Mouse (Mus musculus) granulocyte monocyte progenitor cell, adult 5-6 weeks (primary cell): ENCODE results near the gene Clec16a. TPM values are rescaled to one million over a fixed set of nuclear protein-coding genes. Genes with fewer than 3 reads are reported as not detected.

ENCODE experiments used
- ATAC-seq: replicated peaks from 2 replicates; pipeline ENCODE4 v1.8.0; 2016; ENCODE audit warnings: mild to moderate bottlenecking, moderate TSS enrichment, inconsistent platforms; ENCODE audit not compliant: poor library complexity, severe bottlenecking
- total RNA-seq, 2 experiments: library from RNA; stranded (forward) in 1 of 2; stranded (reverse) in 1 of 2; fragments of 200-712, 200-1000 nt in 1 of 2; fragments of >200 nt in 1 of 2; fragmentation: Nextera tagmentation in 1 of 2; gene quantifications; 2 replicates each; pipeline ENCODE4 v1.2.3; 2014 to 2017

The Clec16a gene
- total RNA-seq, 2 experiments from 2014 or later: 14.3 to 19.6 TPM

DNA sequence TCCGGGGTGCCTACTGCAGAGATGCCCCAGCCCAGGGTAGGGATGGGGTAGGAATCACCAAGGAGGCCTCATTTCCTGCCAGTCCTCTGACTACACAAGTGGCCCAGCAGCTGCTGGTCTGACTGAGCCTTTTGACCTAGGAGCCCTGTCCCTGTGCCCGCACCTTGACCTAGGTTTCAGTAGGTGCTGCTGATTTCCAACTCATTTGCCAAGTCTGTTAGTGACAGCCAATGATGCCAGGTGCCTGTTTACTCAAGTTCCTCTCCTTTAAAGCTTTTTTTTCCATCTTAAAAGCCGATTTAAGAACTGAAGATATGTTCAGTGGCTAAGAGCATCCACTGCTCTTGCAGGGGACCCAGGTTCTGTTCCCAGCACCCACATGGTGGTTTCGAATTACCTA, 11.4 kb upstream of the Clec16a start:
- ATAC-seq: no peak

DNA sequence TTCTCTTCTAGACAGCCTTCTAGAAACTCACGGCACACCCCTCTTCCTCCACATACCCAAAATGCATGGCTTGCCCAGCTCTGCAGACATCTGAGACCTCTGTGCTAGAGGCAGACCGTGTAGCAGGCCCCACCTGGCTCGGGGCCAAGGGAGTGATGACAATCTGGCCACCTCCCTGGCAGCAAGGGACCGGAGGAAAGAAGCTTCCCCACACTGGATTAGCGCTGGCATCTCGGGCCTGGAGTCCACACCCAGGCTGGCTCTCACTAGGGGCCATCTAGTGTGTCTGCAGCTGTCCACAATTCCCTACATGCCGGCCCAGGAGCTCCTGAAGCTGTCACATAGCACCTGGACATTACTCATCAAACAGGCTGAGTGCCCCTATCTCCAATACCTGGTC, 10.6 kb upstream of the Clec16a start:
- no peak for ATAC-seq

- ATAC-seq: no peak
Observed at GRCm38 (mm10) chr16:10536323-10536722, 8.8 kb upstream of the Clec16a start.

DNA sequence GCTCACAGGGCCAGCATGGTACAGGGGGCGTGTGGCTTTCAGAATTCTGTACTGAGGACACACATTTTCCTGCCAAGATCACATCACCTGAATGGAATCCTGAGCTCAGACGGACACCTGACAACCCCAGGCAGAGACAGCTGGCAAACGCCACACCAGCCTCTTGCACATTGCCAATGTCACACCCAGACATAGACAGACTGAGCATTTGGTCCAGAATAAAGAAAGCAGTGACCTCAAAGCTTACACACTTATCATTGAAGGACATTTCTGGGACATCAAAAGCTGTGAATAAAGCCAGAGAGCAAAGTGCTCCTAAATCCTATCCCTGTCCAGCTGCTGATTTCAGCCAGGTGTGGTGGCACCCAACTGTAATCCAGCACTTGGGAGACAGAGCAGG, 8.2 kb upstream of the Clec16a start:
- ATAC-seq: no peak

DNA sequence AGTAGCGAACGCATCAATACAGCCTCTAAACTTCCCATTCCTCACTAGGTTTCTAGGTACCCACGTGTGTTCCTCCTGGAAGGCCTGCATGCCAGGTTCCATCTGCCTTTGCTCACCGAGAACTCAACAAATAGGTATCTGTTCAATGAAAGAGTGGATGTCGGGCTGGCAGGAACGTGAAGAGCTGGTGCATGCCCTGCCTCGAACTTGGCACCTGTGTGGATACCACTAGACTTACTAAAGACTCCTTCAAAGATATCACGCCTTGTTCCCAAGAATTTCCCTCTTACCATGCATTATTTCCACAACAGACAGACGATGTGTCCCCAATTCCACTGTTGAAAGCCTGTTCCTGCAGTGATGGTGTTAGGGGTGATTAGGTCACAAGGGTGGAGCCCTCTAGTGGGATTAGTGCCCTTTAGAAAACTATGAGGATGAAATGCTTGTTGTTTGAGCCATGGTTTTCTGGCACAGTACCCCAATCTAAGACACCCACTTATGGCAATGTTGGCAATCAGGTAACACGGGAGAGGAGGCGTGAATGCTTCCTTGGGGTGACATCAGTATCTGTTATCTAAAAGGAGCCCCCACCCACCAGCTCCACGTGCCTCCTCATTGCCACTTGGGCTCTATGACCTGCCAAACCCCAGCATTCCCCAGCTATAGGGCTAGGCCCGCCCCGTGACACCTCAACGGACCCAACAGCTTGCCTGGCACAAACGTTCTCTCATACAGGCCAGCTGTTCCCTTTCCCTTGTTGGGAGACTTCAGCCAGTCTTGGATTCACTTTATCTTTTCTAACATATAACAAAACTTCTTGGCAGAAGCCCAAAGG, 4.2 kb upstream of the Clec16a start:
- no peak for ATAC-seq

DNA sequence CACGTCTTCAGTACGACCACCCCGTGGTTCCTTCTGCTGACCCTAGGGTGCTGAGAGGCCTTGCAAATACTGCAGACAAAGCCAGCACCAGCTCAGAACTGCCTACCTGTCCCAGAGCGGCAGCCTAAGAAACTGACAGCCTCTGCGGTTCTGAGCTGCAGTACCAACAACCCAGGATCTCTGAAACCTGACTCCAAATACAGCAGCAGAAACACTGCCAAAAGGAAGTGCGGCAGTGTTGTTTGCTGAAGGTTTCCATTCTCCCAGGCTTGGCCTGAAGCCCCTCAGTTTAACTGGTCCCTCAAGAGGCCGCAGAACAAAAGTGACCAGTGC, 3.6 kb upstream of the Clec16a start:
- ATAC-seq: no peak

DNA sequence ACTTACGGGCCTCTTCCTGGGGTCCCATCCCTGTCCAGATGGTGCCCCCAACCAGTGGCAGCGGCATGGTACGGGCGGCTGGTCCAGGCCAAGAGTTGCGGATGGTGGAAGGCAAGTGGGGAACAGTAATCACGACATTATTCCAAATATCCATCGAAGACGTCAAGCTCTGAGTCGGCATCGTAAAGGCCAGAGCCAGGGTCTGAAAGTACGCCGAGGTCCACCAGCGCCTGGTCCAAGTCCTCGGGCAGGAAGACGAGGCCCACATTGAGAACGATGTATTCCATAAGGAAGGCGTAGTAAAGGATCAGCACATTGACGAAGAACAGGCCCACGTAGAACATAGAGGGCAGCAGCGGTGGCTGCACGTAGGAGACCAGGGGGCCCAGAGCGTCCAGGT, 2.9 kb upstream of the Clec16a start:
- no peak for ATAC-seq

- peak; percentile 81 for ATAC-seq
Observed at GRCm38 (mm10) chr16:10542698-10543365, 2.3 kb upstream of the Clec16a start, which contains the start of gene Dexi. Dexi (minus strand) TSS chr16:10543054.

DNA sequence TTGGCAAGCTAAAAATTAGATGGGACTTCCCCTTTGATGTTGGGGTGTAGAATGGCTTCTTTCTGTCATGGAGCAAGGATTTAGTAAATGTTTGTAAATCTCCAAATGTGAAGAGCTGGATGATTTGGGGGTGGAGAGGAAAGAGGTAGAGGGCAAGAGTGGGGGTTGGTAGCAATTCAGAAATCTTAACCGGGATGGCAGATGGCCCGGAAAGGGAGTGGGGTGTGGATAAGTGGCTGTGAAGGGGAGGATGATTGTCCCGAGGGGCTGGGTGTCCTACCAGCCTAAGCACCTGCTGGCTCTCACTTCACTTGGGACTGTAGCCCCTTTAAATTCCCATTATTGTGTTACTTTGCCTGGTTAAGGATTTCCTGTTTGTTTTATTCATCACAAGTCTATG, 1.7 kb downstream of the Clec16a start:
- no peak for ATAC-seq

GRCm38 (mm10) chr16:10548938-10549337, 3.8 kb downstream of the Clec16a start:
- ATAC-seq: no peak

GRCm38 (mm10) chr16:10549600-10549999, 4.5 kb downstream of the Clec16a start:
- no peak for ATAC-seq

GRCm38 (mm10) chr16:10551592-10551991, 6.5 kb downstream of the Clec16a start:
- ATAC-seq: no peak

- ATAC-seq: peak; percentile 28; the same call in 1 of the 2 replicates
Observed at GRCm38 (mm10) chr16:10553858-10554257, 8.7 kb downstream of the Clec16a start.

DNA sequence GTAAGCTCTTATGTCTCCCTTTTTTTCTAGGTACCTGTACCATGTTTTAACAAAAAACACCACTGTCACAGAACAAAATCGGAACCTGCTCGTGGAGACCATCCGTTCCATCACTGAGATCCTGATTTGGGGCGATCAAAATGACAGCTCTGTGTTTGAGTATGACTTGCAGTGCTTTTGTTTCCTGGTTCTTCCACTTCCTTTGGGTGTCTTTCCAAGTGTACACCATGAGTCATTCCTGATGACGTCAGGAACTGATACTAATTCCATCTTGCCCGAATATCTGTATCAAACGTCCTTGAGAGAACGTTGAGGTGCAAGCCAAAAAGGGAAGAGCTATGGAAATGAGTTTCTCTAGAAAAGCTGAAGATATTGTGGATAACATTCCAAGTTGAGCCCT, 14.9 kb downstream of the Clec16a start:
- no peak for ATAC-seq

DNA sequence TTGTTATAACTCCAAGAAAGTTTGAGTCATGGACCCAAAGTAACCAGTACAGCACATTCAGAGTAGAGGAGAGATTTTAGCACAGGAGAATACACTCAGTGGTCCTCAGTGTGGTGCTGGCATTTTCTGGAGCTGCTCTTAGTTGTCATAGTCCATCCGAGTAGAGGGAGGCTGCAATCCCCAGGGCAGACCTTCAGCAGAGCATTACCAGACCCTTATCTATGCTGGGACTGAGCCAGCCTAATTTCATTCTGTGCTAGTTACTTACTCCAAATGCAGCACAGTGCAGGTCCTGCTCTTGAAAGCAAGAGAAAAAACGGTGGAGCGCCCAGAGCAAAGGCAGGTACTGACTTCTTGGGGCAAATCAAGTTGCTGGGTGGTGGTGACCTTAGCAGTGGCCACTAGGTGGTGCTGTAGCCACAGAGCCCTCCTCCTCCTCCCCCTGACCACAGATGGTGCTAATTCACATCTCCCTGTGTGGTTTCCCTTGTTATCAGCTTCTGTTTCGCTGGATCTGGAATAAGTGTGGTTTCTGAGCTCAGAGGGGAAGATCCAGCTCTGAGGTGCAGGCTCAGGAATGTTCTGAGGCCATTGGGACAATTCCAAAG, 20.2 kb downstream of the Clec16a start:
- peak; percentile 94 for ATAC-seq

GRCm38 (mm10) chr16:10567153-10567552, 22.0 kb downstream of the Clec16a start:
- no peak for ATAC-seq

- ATAC-seq: peak; percentile 48
Observed at GRCm38 (mm10) chr16:10569809-10570395, 24.8 kb downstream of the Clec16a start.

- ATAC-seq: no peak
Observed at GRCm38 (mm10) chr16:10570708-10571107, 25.6 kb downstream of the Clec16a start.

- ATAC-seq: peak; percentile 38
Observed at GRCm38 (mm10) chr16:10571820-10572219, 26.7 kb downstream of the Clec16a start.

- no peak for ATAC-seq
Observed at GRCm38 (mm10) chr16:10574936-10575335, 29.8 kb downstream of the Clec16a start.

DNA sequence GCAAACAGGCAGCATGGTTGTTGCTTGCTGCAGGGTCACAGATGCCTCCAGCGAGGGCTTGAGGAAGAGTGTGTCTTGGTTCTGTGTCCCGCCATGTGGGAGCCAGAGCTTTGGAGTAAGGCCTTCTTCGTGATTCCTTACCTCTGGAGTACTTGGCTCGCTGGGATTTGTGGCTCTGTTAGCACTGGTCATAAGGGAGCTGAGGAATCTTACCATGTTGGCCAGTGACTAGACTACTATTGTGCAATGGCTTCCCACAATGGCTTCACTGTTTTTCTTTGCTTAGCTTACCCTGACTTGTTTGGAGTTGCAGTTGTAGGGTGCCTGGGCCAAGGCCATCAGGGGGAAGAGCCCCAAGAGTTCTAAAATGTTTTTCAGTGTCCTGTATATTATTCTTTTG, 30.8 kb downstream of the Clec16a start:
- no peak for ATAC-seq
